Mouse (Mus musculus) heart, adult 2 months (tissue): ENCODE measurements at regions not wholly inside any gene's neighbourhood (a gene's known extent, or its start where the extent isn't known, plus 50 kb on each side); places are given as distances from the start of the nearest gene placed in this dataset.

Experiments
- CTCF ChIP-seq: fragments of 200-600 bp; IDR thresholded peaks from 2 replicates; pipeline ENCODE4 v1.8.1; 2022; ENCODE audit warnings: antibody characterized with exemption, mild to moderate bottlenecking, moderate library complexity
- POLR2A ChIP-seq: fragments of 200-500 bp; IDR thresholded peaks from 2 replicates; pipeline ENCODE4 v1.6.1; 2011; ENCODE audit warnings: mild to moderate bottlenecking, low read depth, low read length, control low read depth; ENCODE audit not compliant: insufficient read depth

- TF ChIP-seq POLR2A, result no peak
- TF ChIP-seq CTCF, result no peak
These were observed 380.1 kb upstream of the Slc30a5 start for GRCm38 (mm10) chr13:101213121-101213916.
